Mouse (Mus musculus) myocyte (in vitro differentiated cells): ENCODE measurements around the gene Por.

ENCODE experiments used
- E2F4 ChIP-seq: IDR thresholded peaks from one replicate; pipeline ENCODE4 v1.6.1; 2011; ENCODE audit warnings: mild to moderate bottlenecking, control low read depth, moderate library complexity; ENCODE audit not compliant: insufficient read depth
- MAX ChIP-seq: IDR thresholded peaks from one replicate; pipeline ENCODE4 v1.6.1; 2011; ENCODE audit warnings: low read depth, mild to moderate bottlenecking, control low read depth
- MYOG ChIP-seq, 3 experiments: IDR thresholded peaks; one replicate each; pipeline ENCODE4 v1.6.1; 2011; ENCODE audit warnings: control low read depth in 2 of 3, low read depth in 2 of 3, mild to moderate bottlenecking in 2 of 3; ENCODE audit not compliant: insufficient read length in 2 of 3, control insufficient read depth in 1 of 3, insufficient read depth in 1 of 3
- POLR2A ChIP-seq: IDR thresholded peaks from one replicate; pipeline ENCODE4 v1.6.1; 2011; ENCODE audit warnings: low read depth, mild to moderate bottlenecking, control low read depth, moderate library complexity; ENCODE audit not compliant: insufficient read length
- POLR2AphosphoS2 ChIP-seq: IDR thresholded peaks from one replicate; pipeline ENCODE4 v1.6.1; 2011; ENCODE audit warnings: low read depth, control low read depth; ENCODE audit not compliant: insufficient read length
- REST ChIP-seq: IDR thresholded peaks from one replicate; pipeline ENCODE4 v1.6.1; 2011; ENCODE audit warnings: mild to moderate bottlenecking, control low read depth, moderate library complexity; ENCODE audit not compliant: insufficient read depth, insufficient read length
- TCF12 ChIP-seq: IDR thresholded peaks from one replicate; pipeline ENCODE4 v1.6.1; 2011; ENCODE audit warnings: mild to moderate bottlenecking, control low read depth; ENCODE audit not compliant: poor library complexity, insufficient read depth, severe bottlenecking
- TCF3 ChIP-seq: IDR thresholded peaks from one replicate; pipeline ENCODE4 v1.6.1; 2011; ENCODE audit warnings: low read depth, control low read depth; ENCODE audit not compliant: insufficient read length
- USF1 ChIP-seq: IDR thresholded peaks from one replicate; pipeline ENCODE4 v1.6.1; 2011; ENCODE audit warnings: low read depth, mild to moderate bottlenecking, control low read depth, moderate library complexity

DNA sequence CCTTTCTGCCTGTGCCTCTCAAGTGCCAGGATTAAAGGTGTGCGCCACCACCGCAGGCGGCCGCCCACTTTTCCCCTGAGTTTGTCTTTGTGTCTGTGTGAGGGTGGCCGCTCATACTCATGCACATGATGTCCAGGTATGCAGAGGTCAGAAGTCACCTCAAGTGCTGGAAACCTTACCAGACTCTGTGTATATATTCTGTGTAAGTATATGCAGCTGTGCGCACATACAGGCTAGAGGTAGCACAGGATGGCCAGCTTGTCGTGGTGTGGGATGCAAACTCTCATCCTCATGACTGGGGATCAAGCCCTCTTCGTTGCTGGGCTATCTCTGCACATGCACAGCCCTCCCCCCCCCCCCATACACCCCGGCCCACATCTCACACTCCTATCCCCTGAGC lies 58.0 kb downstream of the Por start:
- no peak for TF ChIP-seq USF1
- no peak for TF ChIP-seq REST
- TF ChIP-seq MYOG (IDR thresholded peaks at IDR 0.05; ENCODE audit: control insufficient read depth in 1 of 3, insufficient read depth in 1 of 3, insufficient read length in 2 of 3, low read depth in 2 of 3), result no peak
- no peak for TF ChIP-seq POLR2A
- no peak for TF ChIP-seq E2F4
- TF ChIP-seq MAX, result no peak
- TF ChIP-seq TCF12, result no peak
- TF ChIP-seq TCF3, result no peak
- TF ChIP-seq POLR2AphosphoS2, result no peak
